Mouse (Mus musculus) adrenal gland (tissue): Measurements from ENCODE around the gene Hivep2.

Source experiments
- intact Hi-C: fragments of 180-260 bp; cut with DNase I; formaldehyde crosslinking; loops from one replicate; pipeline ENCODE4 v1.15.1; 2025

Gene Hivep2

GRCm38 (mm10) chr10:14072504-14072903 is 106.6 kb downstream of the Hivep2 start:
- intact Hi-C loops = no loop called here

DNA sequence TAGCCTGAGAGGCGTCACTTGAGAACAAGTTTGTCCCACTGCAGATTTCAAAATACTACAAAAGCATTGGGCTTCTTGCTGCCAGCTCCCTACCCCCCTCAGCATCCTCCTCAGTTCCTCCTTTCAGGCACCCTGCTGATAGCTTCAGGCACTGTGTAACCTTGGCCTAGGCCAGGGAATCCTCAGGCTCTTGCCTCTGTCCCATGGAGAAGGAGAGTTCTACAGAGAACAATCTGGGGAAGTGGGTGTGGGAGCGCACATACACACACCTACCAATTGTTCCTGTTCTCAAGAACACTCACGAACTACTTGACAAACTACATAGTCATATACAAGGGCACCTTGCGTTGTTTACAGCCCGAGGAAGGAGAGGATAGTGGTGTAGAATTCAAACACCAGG is 109.9 kb downstream of the Hivep2 start:
- intact Hi-C loops = no loop called here

DNA sequence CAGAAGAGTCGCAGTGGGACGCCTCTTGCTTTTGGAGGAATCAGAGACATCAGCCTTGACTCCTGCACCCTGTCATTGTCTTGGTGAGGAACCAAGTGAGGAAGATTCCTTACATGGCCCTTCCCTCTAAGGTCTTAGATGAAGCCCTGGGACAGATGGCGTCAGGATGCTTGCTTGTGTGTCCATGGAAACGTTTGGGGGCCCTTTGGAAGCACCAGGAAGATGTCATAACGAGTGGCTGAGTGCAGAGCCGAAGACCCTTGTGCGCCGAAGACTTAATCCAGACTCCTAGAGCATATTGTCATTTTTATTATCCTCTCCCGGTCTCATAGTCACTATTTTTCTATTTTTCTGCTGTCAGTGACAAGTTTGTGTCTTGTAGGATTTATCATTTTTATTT is 111.0 kb downstream of the Hivep2 start:
- intact Hi-C loops = no loop called here

GRCm38 (mm10) chr10:14080830-14081229 is 115.0 kb downstream of the Hivep2 start:
- intact Hi-C loops = no loop called here

- intact Hi-C loops = no loop called here
Measured at GRCm38 (mm10) chr10:14081824-14082223, 115.9 kb downstream of the Hivep2 start.

DNA sequence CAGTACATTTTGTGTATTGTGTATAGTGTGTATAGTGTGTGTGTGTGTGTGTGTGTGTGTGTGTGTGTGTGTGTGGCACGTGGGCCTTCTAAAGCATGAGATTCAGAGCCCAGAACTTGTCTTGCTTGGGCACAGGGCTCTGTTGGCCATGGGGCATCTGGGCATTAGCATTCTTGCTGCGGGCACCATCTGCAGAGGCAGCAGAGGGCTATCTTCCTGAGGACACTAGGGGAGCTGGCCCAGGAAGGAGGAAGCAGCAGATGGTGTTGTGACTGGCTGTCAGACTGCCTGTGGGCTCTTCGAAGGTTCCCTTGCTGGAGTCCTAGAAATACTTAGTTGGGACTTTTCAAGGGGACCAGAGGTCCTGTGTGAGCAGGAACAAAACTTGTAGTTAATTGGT is 116.4 kb downstream of the Hivep2 start:
- intact Hi-C loops = no loop called here

DNA sequence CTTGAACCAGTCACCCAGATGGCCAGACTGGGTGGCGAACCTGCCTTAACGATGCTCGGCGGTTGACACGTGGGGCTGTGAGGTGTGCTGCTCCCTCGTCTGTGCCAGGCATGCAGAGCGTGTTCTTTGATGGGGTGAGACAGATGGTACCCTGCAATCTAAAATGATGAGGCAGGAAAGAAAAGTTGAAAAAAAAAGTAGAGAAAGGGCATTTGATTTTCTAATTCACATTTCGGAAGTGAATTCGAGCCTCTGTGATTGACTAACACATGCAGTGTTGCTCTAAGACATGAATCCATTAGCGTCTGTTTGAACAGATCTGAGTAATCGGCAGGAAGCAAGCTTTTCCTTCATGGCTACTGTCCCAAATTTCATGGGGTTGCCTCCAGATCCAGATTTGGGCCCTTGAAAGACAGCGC is 119.4 kb downstream of the Hivep2 start:
- intact Hi-C loops = loop anchor here (5.0 kb wide), 1 partner anchor 218 kb away; the partner anchor contains the start of gene Aig1

GRCm38 (mm10) chr10:14085882-14086515 is 120.1 kb downstream of the Hivep2 start:
- intact Hi-C loops = loop anchor here (5.0 kb wide), 1 partner anchor 219 kb away; the partner anchor contains the start of gene Aig1

GRCm38 (mm10) chr10:14087316-14087715 is 121.4 kb downstream of the Hivep2 start:
- intact Hi-C loops = loop anchor here (5.0 kb wide), 1 partner anchor 220 kb away; the partner anchor contains the start of gene Aig1

DNA sequence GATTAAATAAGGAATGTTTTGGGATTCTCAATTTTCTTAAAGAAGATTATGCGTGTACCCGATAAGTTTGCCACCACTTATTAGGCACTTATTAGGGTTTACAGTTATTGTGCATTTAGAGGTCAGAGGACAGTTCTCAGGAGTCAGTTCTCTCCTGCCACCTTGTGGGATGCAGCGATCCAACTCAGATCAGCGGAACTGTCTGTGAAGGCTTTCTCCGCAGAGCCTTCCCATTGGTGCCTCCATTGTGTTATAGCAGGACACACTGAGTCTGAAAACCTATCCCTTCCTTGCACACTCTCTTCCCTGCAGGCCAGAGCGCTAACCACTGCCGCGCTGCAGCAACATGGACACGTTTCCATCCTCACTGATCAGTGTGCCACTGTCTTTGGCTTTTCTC is 123.6 kb downstream of the Hivep2 start:
- intact Hi-C loops = loop anchor here (5.0 kb wide), 1 partner anchor 222 kb away; the partner anchor contains the start of gene Aig1

GRCm38 (mm10) chr10:14094033-14094432 is 128.2 kb downstream of the Hivep2 start:
- intact Hi-C loops = no loop called here

DNA sequence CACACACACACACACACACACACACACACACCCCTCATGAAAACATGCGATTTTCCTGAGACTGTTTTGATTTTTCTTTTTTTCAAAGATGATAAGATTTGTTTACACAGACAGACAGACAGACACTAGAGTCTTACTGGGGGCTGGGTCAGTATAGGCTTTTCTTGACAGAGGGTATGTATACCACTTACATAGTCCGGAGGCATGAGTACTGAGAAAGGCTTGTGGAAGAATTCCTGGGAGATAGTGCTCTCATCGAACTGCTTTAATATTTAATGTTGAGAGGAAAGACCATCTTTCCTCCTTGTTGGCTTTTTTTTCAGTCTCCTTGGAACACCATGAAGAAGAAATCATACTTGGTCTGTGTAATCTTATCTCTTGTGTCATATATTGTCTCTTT is 130.2 kb downstream of the Hivep2 start:
- intact Hi-C loops = no loop called here

- intact Hi-C loops = no loop called here
Measured at GRCm38 (mm10) chr10:14099182-14099581, 133.3 kb downstream of the Hivep2 start.

DNA sequence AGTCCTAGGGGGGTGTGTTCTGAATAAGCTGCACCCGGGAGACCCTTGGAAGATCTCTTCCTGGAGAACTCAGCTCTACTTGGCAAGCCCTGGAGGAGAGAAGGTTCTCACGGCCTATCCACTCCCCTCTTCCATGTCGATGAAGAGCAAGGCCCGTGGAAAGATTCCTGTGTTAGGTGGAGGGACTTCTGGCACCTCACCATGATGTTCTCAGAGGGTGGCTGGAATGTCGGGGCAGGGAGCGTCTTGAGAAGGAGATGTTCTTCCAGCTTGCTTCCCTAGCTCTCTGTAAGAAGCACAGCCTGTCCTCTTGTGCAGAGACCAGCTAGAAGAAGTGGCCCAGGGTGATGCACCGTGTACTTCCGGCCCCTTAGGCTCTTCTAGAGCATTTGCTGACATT is 134.2 kb downstream of the Hivep2 start:
- intact Hi-C loops = no loop called here

DNA sequence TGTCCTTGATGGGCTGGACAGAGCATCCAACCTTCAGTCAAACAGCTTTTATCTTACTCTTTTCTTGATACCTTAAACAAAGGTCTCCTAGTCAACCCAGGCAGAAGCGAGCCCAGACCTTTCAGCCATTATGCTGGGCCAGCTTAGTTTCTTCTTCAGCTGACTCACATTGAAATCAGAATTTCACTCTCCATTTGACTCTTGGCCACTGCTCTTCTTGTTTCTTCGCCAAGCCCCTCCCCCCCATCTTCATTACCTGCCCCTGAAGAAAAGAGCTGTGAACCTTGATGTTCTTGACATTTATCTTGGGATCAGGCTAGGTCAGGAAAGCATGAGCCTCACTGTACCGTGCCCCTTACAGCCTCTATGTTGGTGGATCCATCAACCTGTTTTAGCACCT is 135.0 kb downstream of the Hivep2 start:
- intact Hi-C loops = no loop called here

DNA sequence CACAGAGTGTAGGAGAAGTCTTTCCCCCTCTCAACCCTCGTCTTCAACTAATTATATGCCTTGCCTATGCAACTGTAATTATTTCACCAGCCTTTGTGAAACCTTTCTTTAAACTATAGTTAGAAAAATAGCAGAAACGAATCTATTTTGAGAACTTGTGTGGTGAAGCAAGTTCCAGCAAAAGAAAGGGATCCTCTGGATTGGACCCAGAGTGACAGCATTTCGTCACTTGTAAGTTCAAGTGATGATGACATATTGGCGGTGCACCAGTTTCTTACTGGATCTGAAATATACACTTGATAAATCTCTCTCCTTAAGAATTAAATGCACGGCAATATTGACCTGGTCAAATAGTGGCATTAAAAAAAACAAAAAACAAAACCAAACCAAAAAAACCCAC is 136.1 kb downstream of the Hivep2 start:
- intact Hi-C loops = no loop called here

DNA sequence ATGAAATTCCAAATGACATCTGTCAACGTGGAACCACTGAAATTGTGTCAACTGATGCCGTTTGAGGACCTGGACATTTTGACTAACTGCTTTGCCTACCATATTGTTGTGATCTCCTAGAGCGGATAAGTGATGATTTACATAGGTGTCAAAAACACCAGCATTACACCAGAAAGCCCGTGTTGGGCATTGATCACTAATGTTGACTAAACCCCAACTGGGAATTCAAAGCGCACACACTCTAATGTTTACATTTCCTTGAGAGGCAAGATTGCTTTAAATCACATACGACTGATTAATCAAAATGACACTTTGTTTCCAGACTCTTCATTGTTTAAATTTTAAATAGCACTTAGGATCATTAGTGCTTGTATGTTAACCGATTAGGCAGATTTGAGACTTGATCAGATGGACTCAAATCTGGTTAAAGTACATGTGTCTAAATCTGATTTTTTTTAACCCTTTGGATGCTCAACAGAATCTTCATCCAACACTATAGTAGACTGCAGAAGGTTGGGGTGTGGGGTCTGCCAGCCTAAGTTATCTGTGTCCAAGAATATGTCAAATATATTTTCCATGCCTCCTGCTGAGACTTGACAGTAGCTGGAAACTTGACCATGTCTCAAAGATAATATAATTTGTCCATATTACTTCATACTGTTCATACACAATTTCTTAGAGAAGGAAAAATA is 142.3 kb downstream of the Hivep2 start:
- intact Hi-C loops = no loop called here

- intact Hi-C loops = no loop called here
Measured at GRCm38 (mm10) chr10:14115846-14116245, 150.0 kb downstream of the Hivep2 start.

- intact Hi-C loops = no loop called here
Measured at GRCm38 (mm10) chr10:14116978-14117377, 151.1 kb downstream of the Hivep2 start.

DNA sequence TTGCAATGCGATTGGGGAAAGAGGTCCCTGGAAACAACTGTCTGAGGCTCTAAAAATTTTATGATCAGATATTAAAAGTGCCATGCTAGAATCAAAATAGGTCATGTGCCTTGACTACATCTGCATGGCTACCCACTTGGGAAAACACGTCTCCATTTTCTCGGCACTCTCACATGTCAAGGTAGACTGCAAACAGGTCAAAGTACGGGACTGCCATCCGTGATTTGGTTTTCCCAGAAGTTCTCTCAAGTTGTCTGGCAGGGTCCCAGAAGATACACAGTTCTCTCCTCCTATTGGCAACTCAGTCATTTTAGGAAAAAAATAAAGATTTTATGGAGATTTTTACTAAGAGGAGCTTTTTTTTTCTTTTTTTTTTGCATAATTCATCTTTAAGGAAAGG is 153.3 kb downstream of the Hivep2 start:
- intact Hi-C loops = no loop called here

DNA sequence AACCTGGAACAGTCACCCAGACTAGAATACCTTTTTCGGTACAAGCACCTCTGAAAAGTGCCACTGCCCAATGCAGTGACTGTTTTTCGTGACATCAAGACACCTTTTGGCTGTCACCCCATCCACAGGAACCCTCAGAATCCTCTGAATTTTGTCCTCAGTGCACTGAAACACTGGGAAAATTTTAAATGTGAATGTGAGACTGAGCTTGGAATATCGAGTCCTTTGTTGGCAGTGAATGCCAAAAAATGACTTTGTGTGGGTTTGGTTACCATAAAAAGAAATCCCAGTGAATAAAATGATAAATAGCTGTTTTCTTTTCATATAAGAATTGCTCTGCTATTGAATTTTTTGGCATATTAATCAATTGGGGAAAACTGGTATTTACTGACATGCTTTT is 154.6 kb downstream of the Hivep2 start:
- intact Hi-C loops = no loop called here

DNA sequence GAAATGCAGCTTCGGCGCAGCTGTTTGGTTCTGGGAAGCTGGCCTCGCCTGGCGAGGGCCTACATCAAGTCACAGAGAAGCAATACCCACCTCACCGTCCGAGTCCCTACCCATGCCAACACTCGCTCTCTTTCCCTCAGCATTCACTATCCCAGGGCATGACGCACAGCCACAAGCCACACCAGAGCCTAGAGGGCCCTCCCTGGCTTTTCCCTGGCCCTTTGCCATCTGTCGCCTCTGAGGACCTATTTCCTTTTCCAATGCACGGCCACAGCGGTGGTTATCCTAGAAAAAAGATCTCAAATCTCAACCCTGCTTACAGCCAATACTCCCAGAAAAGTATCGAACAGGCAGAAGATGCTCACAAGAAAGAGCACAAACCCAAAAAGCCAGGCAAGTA is 162.0 kb downstream of the Hivep2 start:
- intact Hi-C loops = no loop called here

DNA sequence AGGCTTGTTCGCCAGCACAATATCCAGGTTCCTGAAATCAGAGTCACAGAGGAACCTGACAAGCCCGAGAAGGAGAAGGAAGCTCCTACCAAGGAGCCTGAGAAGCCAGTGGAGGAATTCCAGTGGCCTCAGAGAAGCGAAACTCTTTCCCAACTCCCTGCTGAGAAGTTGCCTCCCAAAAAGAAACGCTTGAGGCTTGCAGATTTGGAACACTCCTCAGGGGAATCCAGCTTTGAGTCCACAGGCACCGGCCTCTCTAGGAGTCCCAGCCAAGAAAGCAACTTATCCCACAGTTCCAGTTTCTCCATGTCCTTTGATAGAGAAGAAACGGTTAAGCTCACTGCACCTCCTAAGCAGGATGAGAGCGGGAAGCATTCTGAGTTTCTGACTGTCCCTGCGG is 164.4 kb downstream of the Hivep2 start:
- intact Hi-C loops = no loop called here
